Mouse (Mus musculus): ENCODE data around the gene Ank2. TPM values are rescaled to one million over a fixed set of nuclear protein-coding genes. Genes with fewer than 3 reads are reported as not detected.

Gene Ank2
- polyA plus RNA-seq, 1 experiment, result 52.1 TPM

DNA sequence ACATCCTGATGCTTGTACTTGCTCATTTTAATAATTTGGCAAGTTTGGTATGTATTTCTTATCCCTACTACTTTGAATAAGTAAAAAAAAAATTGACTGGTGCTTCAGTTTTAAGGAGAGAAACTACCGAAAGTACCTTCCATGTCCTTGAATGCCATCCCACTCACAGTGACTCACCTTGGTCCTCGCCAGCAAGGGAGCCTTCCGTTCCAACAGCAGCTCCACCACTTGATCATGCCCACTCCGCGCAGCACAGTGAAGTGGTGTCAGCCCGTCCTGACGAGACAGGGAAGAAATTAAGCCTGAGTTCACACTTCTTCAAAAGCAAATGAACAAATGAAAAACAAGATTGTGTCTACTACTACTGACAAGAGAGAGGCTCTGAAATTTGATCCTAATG, 460.6 kb downstream of the Ank2 start:
- Histone ChIP-seq H3K27ac (ENCODE audit: control insufficient read depth, insufficient read depth, low read depth, low read length) (no peak overlapping the region), H3K27me3 (ENCODE audit: control insufficient read depth, insufficient read depth, low read length) (no peaks in the 10 kb centered on the region), H3K36me3 (ENCODE audit: control insufficient read depth, insufficient read depth, low read length) (no peaks in the 10 kb centered on the region), H3K4me1 (ENCODE audit: control insufficient read depth, insufficient read depth, low read length) (no peaks in the 10 kb centered on the region), H3K4me3 (ENCODE audit: control insufficient read depth, low read depth, low read length) (no peak overlapping the region)
- TF ChIP-seq POLR2A (IDR thresholded peaks at IDR 0.05; ENCODE audit: control insufficient read depth, low read depth, low read length) (no peak), CTCF (IDR thresholded peaks at IDR 0.05; ENCODE audit: control insufficient read depth, insufficient read depth, insufficient replicate concordance, low read depth, low read length) (no peak)

DNA sequence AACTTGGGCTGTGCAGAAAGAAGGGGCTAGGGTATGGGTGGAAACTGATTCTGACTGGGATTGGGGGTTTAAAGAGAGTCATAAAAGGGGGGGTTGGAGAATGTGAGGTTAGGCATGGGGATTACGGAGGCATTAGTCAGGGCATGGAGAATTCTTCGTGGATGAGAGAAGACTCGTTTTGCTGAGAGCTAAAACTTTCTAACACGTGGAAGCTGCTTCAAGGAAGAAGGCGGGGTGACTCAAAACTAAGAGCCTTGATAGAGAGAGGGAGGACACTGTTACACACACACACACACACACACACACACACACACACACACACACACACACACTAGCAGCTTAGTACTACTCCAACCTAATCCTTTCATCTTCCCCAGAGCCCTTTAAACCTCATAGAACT, 463.0 kb downstream of the Ank2 start:
- Histone ChIP-seq H3K27me3 (ENCODE audit: control insufficient read depth, insufficient read depth, low read length) (no peaks in the 10 kb centered on the region), H3K4me3 (ENCODE audit: control insufficient read depth, low read depth, low read length) (no peak overlapping the region), H3K36me3 (ENCODE audit: control insufficient read depth, insufficient read depth, low read length) (no peaks in the 10 kb centered on the region), H3K4me1 (ENCODE audit: control insufficient read depth, insufficient read depth, low read length) (no peaks in the 10 kb centered on the region), H3K27ac (ENCODE audit: control insufficient read depth, insufficient read depth, low read depth, low read length) (no peak overlapping the region)
- TF ChIP-seq CTCF (IDR thresholded peaks at IDR 0.05; ENCODE audit: control insufficient read depth, insufficient read depth, insufficient replicate concordance, low read depth, low read length), result no peak
- TF ChIP-seq POLR2A (IDR thresholded peaks at IDR 0.05; ENCODE audit: control insufficient read depth, low read depth, low read length), result no peak

DNA sequence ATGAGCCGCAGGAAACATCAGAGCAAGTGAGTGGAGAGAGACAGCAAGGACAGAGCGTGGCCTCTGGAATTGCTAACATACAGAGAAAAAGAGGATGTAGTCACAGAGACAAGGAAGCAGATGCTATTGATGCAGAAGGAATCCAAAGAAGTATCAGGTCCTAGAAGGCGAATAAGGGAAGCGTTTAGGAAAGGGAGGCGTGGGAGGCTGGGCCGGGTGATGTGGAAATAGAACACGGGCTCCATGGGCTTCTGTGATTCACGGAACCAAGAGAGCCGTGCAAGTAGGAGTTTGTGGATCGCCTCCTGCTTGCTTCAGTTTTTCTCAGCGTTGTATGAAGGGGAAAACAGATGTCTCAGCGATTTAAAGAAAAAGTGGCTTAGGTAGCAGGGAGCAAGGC, 463.6 kb downstream of the Ank2 start:
- TF ChIP-seq CTCF (IDR thresholded peaks at IDR 0.05; ENCODE audit: control insufficient read depth, insufficient read depth, insufficient replicate concordance, low read depth, low read length), result no peak
- TF ChIP-seq POLR2A (IDR thresholded peaks at IDR 0.05; ENCODE audit: control insufficient read depth, low read depth, low read length), result no peak
- Histone ChIP-seq H3K27ac (ENCODE audit: control insufficient read depth, insufficient read depth, low read depth, low read length) (no peak overlapping the region), H3K27me3 (ENCODE audit: control insufficient read depth, insufficient read depth, low read length) (no peaks in the 10 kb centered on the region), H3K4me3 (ENCODE audit: control insufficient read depth, low read depth, low read length) (no peak overlapping the region), H3K36me3 (ENCODE audit: control insufficient read depth, insufficient read depth, low read length) (no peaks in the 10 kb centered on the region), H3K4me1 (ENCODE audit: control insufficient read depth, insufficient read depth, low read length) (no peaks in the 10 kb centered on the region)

DNA sequence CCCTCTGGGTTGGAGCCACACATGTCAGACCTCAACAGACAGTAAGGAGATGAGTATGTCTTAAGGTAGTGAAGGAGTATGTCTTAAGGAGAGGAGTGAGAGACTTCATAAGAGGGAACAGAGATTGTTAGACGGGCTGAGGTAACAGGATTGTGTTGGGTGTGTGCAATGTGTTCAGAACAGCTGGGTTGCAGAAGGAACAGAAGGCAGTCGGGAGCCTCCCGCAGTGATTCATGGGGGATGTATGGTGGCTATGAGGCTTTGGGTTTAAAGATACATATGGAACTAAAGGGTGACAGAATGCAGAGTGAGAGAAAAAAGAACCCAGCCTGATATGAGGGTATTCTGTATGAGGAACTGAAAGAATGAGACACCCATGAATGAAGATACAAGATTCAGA, 464.2 kb downstream of the Ank2 start:
- no peaks in the 10 kb centered on the region for H3K4me1 ChIP-seq (ENCODE audit: control insufficient read depth, insufficient read depth, low read length)
- H3K27ac ChIP-seq (ENCODE audit: control insufficient read depth, insufficient read depth, low read depth, low read length), result no peak overlapping the region
- no peaks in the 10 kb centered on the region for H3K27me3 ChIP-seq (ENCODE audit: control insufficient read depth, insufficient read depth, low read length)
- no peak for TF ChIP-seq POLR2A (IDR thresholded peaks at IDR 0.05; ENCODE audit: control insufficient read depth, low read depth, low read length)
- TF ChIP-seq CTCF (IDR thresholded peaks at IDR 0.05; ENCODE audit: control insufficient read depth, insufficient read depth, insufficient replicate concordance, low read depth, low read length), result no peak
- no peaks in the 10 kb centered on the region for H3K36me3 ChIP-seq (ENCODE audit: control insufficient read depth, insufficient read depth, low read length)
- H3K4me3 ChIP-seq (ENCODE audit: control insufficient read depth, low read depth, low read length), result no peak overlapping the region

DNA sequence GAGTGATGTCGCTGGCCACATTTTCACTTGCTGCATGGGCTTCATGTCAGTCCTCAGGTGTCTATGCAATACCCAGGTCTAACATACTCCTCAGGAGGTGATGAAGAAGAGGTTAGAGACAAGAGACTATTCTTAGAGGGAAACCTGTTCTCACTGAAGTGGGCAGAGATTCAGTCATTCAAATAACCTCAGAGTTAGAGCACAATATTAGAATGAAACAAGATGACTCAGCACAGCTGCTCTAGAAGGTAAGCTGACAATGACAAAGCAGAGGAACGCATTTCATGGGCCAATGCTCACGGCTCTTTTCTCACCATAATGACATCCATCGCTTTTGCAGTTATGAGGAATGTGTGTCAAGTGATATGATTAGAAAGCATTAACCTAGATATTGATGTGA, 475.2 kb downstream of the Ank2 start:
- Histone ChIP-seq H3K36me3 (ENCODE audit: control insufficient read depth, insufficient read depth, low read length) (no peaks in the 10 kb centered on the region), H3K27ac (ENCODE audit: control insufficient read depth, insufficient read depth, low read depth, low read length) (no peak overlapping the region)
- TF ChIP-seq POLR2A (IDR thresholded peaks at IDR 0.05; ENCODE audit: control insufficient read depth, low read depth, low read length) (no peak), CTCF (IDR thresholded peaks at IDR 0.05; ENCODE audit: control insufficient read depth, insufficient read depth, insufficient replicate concordance, low read depth, low read length) (no peak)

DNA sequence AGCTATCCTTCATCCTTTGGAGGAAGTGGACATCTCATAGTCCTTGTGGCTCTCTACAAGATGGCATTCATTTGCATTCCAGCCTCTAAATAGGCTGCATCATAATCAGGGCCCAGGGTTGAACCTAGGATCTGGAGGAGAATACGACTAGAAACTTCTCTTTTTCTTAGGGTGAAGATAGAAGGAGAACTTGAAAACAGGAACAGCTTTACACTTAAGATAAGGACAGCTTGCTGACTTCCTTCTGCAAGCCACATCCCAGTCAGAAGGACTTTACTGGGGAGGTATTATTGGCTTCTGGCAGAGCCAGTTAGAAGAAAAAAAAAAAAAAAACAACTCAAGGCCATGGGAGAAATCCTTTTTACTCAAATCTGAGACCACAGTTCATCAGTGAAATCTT, 479.0 kb downstream of the Ank2 start:
- Histone ChIP-seq H3K27ac (ENCODE audit: control insufficient read depth, insufficient read depth, low read depth, low read length) (no peak overlapping the region), H3K36me3 (ENCODE audit: control insufficient read depth, insufficient read depth, low read length) (no peaks in the 10 kb centered on the region), H3K4me3 (ENCODE audit: control insufficient read depth, low read depth, low read length) (no peak overlapping the region), H3K4me1 (ENCODE audit: control insufficient read depth, insufficient read depth, low read length) (no peaks in the 10 kb centered on the region), H3K27me3 (ENCODE audit: control insufficient read depth, insufficient read depth, low read length) (no peaks in the 10 kb centered on the region)
- no peak for TF ChIP-seq POLR2A (IDR thresholded peaks at IDR 0.05; ENCODE audit: control insufficient read depth, low read depth, low read length)
- no peak for TF ChIP-seq CTCF (IDR thresholded peaks at IDR 0.05; ENCODE audit: control insufficient read depth, insufficient read depth, insufficient replicate concordance, low read depth, low read length)

More for the DNA sequence above, 475.2 kb downstream of the Ank2 start:
- no peaks in the 10 kb centered on the region for H3K4me1 ChIP-seq (ENCODE audit: control insufficient read depth, insufficient read depth, low read length)
- no peaks in the 10 kb centered on the region for H3K27me3 ChIP-seq (ENCODE audit: control insufficient read depth, insufficient read depth, low read length)
- no peak overlapping the region for H3K4me3 ChIP-seq (ENCODE audit: control insufficient read depth, low read depth, low read length)

DNA sequence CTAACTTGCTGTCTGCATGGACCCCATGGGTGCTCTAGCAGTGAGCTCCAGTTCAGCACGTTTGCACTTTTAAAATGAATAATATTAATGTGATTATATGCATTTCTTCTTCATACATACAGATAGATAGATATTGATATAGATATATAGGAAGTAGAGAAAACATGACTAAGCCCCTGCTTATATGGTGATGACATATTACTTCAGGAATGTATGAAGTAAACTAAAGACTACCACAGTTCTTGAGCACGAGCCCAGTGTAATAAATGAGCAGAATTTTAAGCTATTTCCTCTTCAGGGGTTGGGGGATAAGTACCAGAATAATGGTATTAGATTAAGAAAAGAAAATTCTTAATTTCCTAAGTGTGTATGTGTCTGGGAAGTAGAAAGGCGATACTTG, 479.4 kb downstream of the Ank2 start:
- Histone ChIP-seq H3K4me3 (ENCODE audit: control insufficient read depth, low read depth, low read length) (no peak overlapping the region), H3K4me1 (ENCODE audit: control insufficient read depth, insufficient read depth, low read length) (no peaks in the 10 kb centered on the region)

DNA sequence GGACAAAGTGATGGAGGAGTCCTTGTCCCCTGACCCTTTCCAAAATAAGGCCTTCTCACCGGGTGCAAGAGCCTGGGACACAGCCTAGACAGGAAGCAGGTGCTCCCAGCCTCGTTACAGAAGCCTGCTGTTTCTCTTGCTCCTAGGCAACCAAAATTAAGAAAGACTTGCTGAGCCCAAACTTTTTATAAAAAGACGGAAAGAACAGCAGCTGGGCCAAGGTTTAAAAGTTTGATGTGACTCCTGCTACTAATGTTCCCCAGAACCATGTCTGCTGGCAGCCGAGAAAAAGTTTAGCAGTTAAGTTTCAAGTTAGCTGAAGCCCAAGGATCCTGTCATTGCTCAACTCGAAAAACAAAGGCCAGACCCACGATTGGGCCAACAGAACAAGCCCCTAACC, 480.0 kb downstream of the Ank2 start:
- Histone ChIP-seq H3K36me3 (ENCODE audit: control insufficient read depth, insufficient read depth, low read length) (no peaks in the 10 kb centered on the region), H3K4me3 (ENCODE audit: control insufficient read depth, low read depth, low read length) (no peak overlapping the region), H3K4me1 (ENCODE audit: control insufficient read depth, insufficient read depth, low read length) (no peaks in the 10 kb centered on the region), H3K27me3 (ENCODE audit: control insufficient read depth, insufficient read depth, low read length) (no peaks in the 10 kb centered on the region), H3K27ac (ENCODE audit: control insufficient read depth, insufficient read depth, low read depth, low read length) (no peak overlapping the region)
- TF ChIP-seq POLR2A (IDR thresholded peaks at IDR 0.05; ENCODE audit: control insufficient read depth, low read depth, low read length), result no peak
- TF ChIP-seq CTCF (IDR thresholded peaks at IDR 0.05; ENCODE audit: control insufficient read depth, insufficient read depth, insufficient replicate concordance, low read depth, low read length), result no peak

More for the DNA sequence above, 479.4 kb downstream of the Ank2 start:
- Histone ChIP-seq H3K27ac (ENCODE audit: control insufficient read depth, insufficient read depth, low read depth, low read length) (no peak overlapping the region), H3K36me3 (ENCODE audit: control insufficient read depth, insufficient read depth, low read length) (no peaks in the 10 kb centered on the region), H3K27me3 (ENCODE audit: control insufficient read depth, insufficient read depth, low read length) (no peaks in the 10 kb centered on the region)
- TF ChIP-seq POLR2A (IDR thresholded peaks at IDR 0.05; ENCODE audit: control insufficient read depth, low read depth, low read length) (no peak), CTCF (IDR thresholded peaks at IDR 0.05; ENCODE audit: control insufficient read depth, insufficient read depth, insufficient replicate concordance, low read depth, low read length) (no peak)
